Mouse (Mus musculus): ENCODE results near the gene Ier5.

The Ier5 gene

DNA sequence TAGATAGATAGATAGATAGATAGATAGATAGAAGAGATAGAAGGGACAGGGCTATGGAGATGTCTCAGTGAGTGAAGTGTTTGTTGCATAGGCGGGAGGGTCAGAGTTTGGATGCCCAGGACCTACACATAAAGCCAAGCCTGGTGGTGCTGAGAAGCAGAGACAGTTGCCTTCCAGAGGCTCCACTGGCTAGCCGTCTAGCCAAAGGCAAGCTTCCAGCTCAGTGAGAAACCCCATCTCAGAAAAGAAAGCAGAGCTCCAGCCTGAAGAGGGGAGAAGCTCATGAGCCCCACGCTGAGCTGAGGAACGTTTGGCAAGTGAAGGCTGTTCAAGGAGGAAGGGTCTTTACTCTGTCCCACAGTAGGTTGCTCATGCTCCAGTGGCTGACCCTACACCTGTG lies 3.2 kb upstream of the Ier5 start:
- in situ Hi-C loops (cut with MboI, MseI): loop anchor here (5.0 kb wide), 1 partner anchor 55 kb away; the partner anchor contains the start of gene Stx6

DNA sequence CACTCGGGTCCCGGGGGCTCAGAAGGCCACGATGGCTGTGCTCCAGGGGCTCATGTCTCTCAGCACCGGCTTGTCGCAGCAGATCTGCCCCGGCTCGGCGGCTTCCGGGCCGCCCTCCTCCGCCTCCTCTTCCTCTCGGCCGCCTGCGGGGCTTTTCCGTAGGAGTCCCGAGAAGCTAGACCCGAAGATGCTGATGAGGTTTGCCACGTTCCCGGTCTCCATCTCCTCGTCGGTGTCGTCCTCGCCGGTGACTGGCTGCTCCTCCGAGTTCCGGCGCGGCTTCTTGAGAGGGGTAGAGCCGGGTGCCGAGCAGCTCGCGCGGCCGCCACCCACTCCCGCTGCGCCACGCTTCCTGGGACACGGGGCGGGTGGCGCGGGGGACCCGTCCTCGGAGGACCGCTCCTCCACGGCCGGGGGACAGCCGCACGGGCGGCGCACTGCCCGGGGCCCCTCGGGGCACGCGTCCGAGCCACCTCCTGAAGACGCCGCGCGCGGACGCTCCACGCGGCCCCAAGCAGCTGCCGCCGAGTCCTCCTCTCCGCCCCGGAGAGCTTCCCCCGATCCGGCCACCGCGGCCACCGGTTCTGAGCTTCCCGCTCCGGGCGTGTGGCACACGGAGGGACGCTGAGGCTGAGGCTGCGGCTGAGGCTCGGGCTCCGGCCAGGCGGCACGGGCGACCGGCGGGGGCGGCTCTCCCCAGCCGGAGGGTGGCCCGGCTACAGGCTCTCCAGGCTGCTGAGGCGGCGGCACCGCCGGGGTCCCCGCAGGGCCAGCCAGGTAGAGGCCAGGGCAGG lies 753 bp downstream of the Ier5 start:
- in situ Hi-C loops (cut with MboI, MseI): no loop called here

DNA sequence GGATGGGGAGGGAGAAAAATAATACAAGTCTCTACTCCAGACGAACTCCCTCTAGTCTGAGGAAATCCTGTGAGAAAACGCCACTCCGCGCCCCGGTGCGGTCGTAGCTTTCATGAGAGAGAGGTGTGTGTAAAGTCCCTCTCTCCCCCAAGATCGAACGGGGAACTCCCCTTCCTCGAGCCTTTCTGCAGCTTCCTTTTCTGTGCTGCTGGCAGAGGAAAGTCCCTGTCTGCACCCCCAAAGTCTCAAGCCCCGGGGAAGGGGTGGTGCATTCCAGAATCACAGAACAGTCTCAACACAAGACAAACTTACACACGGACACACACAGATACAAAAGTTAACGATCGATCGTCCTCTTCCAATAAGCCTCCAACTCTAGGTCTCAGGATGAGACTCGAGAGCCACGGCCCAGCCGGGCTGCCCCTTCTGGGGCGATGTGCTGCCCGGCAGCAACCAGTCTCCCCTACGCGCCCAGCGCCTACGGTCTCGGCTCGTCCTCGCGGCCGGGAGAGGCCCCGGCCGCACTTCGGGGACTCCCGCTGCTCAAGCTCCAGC lies 1.4 kb downstream of the Ier5 start:
- in situ Hi-C loops (cut with MboI, MseI): no loop called here

DNA sequence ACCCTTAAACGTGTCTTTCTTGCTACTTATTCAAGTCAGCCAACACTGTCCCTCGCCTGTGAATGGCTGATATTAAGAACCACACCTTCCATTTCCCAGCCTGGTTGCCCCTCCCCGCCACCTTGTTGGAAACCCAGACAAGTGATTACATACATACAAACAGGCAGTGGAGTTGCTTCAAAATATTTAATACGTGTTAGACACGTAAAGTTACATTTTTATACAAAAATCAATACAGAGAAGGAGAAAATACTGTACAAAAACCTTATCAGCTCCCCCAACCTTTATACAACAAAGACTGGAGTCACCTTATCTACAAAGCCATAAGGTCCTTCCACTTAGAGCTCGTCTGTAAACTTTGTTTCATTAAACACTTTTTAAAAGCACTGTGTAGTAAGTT lies 2.1 kb downstream of the Ier5 start:
- in situ Hi-C loops (cut with MboI, MseI): no loop called here

DNA sequence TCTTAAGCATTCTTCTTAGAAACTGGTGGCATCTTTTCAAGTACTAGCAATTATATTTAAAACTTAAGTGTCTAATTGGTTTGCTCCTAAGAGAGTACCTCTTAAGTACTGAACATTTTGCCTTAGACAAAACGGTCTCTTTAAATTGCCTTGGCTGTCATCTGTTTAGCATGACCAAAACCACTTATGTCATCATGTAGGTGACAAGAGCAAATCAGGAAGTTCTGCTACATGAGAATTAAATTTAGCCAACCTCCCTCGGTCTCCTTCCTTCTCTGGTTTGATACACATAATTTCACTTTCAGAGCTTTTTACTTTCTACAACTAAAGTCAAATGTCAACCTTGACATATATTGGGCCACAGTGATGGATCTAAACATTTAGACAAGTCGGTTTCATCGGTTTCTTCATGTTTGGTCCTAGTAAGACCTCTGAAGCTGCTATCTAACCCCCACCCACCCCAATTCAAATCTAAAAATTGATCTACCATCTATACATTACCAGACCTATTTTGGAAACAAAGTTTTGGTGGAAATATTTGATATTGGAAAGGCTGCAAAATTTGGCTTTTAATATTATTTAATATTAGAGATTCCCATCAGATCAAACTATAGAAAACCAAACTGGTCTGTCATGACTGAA lies 2.7 kb downstream of the Ier5 start:
- in situ Hi-C loops (cut with MboI, MseI): no loop called here

DNA sequence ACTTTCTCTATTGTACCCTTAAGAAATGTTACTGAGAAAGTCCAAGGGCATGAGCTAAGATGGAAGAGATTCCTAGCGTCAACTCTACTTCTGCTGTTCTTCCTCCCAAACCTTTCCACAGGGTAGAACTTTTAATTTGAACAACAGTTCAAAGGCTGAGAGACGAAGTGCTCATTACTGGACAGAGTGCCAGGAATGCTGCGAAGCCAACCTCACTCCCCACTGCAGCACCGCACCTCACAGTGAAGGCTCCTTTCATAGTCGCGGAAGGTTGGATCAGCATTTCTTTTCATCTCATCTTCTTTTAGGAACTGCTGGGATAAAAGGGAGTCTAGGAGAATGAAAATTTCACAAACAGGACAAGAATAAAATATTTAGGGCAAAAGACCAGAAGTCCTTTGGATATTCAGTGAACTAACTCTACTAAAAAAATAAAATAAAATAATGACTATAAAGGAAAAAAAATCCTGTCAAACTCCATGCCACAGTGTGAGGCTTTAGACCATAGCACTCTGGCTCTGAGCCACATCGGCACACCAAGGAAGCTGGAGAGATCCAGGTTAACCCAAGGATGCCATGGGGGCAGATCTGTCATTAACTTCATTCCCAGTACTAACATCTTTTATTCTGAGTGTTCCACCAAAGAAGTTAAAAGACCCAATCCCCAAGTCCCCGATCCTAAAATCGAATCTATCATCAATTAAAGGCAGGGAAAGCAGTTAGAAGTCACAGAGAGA lies 5.3 kb downstream of the Ier5 start:
- in situ Hi-C loops (cut with MboI, MseI): no loop called here

DNA sequence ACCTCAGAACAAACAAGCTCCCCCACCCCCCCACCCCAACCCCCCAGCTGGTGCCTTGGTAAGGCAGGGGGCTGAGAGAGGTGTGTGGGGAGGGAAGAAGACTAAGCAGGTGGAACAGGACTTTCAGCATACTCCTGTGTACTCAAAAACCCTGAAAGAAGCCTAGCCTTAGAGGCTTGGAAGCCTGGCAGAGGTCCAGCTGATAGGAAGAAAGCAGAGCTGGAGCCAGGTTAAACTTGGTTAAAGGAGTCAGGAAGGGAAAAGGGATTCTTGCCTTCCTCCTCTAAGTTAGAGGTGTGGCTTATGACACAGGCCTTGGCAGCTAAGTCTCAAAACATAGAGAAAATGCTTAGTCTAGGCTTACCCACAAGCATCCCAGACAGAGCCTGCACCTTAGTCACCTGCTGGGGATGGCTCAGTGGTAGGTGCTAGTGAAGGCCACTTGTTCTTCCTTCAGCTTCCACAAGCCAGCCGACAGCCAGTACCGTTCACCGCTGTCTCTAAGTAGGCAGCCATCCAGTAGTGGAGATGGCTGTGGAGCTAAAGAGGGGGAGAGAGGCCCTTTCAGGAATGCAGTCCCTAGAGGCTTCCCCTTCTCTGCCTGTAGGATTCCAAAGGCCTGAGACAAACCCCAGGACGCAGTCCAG lies 6.2 kb downstream of the Ier5 start:
- in situ Hi-C loops (cut with MboI, MseI): no loop called here

DNA sequence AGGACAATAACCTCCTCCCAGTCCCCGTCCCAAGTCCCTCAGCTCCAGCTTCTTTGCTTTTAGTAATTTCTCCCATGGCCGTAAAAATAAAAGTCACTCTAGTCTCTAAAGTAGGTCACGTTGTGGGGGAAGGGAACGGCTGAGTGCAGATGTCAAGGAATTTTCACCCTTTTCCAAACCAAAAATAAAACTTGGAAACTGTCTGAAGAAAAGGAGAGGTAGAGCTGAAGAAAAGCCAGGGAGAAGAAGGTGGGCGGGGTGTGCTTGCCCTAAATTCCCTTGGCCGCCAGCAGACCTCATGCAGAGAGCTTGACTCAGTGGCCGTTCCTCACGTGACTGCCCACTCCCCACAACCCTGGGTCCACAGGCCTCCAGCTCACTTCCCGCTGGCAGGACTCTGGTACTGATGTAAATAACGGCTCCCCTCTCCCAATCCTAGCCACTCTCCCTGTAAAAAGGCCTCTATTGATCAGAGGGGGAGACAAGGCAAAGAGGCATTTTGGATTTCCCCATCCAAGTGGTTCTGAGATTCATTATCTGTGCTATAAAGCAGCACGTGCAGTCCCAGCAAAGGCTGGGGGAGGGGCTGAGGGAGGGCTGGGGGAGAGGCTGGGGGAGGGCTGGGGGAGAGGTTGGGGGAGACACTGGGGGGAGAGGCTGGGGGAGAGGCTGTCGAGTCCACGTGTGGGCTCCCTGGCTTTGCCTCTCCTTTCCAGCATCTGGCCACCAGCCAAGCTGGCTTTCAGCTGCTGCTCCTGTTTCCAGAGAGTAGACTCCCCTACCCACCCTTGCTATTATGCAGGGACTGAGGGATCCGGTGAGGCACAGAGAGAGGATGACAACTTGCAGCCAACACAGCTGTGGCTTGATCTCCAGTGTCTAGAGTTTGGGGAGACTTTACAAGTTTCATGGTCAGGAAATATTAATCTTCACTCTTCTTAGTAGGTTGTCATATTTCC lies 7.3 kb downstream of the Ier5 start:
- in situ Hi-C loops (cut with MboI, MseI): no loop called here

DNA sequence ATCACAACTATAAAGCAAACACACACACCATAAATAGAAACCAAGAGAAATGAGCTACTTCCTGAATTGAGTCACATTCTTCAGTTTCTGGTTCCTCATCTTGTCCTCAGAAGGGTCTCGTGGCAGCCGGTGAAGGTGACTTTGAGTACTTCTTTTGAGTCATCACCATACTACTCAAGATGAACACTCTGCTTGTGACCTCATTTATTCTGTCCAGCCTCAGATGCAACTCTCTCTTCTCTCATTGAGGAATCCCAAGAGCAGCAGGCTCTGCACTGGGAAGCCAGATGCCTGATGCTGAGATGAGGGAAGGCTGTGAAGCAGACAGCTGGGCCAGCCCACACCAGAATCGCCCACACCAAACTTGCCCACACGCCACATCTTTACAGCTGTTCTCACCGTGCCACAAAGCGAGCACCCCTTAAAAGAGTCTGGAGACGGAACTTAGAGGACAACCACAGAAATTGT lies 8.0 kb downstream of the Ier5 start:
- in situ Hi-C loops (cut with MboI, MseI): no loop called here

DNA sequence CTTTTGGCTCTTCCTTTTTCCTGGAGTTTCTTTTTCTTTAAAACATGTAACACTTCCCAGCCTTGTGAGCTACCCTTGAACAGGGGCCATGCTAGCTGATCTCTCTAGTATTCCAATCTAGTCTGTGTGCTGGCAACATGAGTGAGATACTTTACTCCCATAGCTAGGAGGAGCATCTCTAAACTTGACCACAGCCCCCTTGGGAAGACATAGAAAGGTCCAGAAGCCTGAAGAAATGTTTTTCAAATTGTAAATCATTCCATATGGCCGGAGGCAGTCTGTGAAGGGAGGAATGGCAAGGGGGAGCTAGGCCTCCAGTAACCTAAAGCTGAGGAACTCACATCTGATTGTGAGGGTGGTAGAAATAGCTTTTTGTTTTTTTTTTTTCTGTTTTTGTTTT lies 8.7 kb downstream of the Ier5 start:
- in situ Hi-C loops (cut with MboI, MseI): no loop called here

DNA sequence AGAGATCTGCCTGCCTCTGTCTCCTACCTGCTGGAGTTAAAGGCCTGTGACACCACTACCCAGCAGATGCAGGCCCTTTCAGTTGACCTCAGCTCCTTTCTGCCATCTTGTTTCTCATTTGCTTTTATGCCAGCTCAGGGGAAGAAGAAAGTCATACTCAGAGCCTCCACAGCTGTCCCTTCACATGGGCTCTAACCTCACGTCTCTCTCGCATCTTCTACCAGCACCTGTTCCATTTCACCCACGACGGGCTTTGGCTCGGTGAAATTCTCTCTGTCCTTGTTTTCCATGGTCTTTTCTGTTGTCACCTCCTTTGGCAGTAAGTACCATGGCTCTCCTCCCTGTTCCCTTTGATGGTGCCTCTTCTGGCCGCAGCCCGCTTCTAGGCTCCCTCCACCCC lies 9.1 kb downstream of the Ier5 start:
- in situ Hi-C loops (cut with MboI, MseI): no loop called here

DNA sequence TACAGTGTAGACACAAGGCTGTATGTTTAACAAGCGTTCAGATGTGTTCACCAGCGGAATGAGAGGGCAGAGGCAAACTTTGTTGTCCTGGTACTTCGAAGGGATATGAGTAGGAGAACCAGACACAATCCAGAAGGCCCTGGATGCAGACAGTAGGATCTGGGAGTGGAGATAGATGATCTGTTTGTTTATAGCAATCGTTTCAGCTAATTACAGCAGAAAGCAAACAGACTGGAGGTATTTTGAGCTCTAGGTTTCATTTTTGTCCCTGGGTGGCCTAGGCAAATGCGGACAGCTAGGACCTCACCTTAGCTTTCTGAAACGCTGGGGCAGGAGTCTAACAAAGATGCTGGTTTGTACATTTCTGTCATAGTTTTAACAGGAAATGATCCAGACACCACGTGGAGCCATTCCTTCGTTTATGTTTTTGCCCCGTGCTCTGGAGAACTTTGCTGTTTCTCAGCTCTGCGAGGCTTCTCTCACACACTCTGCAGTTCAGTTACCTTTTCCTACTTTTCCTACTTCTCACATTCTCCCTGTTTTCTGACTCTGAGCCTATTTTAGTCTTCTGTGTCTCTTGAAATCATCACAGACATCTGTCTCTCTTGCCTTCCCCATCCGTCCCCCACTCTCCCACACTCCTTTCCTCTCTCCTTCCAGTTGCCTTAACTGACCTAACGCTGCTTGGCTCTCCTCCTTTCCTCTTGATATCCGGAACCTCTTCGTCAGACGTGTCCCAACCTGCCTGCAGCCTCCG lies 10.4 kb downstream of the Ier5 start:
- in situ Hi-C loops (cut with MboI, MseI): loop anchor here (5.0 kb wide), 2 partner anchors 37 to 53 kb away; no protein-coding TSS in a partner anchor

DNA sequence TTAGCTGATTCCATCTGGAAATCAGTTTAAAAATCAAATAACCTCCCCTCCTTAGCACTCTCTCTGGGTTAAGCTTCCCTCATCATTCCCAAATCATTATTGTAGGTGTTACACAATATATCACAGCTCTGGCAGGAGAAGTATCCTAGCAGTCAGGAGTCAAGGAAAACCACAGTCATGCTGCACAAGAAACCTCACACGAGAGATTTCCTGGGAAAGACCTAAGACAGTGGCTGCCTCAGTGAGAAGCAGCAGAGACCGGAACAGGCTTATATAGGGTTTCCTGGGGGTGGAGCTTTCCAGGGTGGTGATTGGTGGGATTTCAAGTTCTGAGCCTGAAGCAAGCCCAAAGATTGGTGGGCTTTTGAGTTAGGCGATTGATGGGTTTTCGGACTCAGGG lies 11.4 kb downstream of the Ier5 start:
- in situ Hi-C loops (cut with MboI, MseI): loop anchor here (5.0 kb wide), 2 partner anchors 36 to 54 kb away; no protein-coding TSS in a partner anchor

DNA sequence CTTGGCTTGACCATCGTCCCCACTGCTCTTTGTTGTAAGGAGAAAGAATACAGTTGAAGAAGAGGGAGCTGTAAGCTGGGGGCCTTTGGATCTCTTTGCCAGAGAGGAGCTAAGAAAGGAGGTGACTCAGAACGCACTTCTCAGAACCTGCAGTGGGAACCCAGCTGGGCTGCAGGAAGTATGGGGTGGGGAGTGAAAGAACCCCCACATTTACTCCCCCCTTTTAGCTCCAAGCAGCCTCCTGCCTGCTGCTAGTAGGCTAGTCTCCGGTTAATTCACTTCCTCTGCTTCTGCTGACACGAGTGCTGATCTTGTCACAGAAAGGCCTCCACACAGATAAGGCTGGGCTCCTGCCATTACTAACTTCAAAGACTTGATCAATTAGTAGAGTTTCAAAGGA lies 12.5 kb downstream of the Ier5 start:
- in situ Hi-C loops (cut with MboI, MseI): loop anchor here (5.0 kb wide), 2 partner anchors 35 to 55 kb away; no protein-coding TSS in a partner anchor

DNA sequence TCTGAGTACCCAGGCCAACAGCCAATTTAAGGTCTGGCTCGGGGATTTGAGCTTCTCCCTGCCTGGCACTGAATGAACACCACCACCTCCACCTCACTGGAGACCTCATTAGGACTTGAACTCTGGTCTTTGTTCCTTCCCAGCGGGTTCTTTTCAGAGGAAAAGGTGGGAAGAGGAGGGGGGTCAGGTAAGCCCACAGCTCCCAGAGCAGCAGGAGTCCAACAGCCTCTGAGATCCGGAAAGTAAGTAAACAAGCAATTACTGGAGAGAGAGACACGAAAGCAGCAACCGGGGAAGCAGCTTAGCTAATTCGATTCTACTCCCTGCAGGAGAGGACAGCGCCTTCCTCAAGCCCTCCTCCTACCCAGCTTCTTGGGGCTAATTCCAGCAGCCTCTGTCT lies 13.0 kb downstream of the Ier5 start:
- in situ Hi-C loops (cut with MboI, MseI): loop anchor here (5.0 kb wide), 2 partner anchors 34 to 56 kb away; no protein-coding TSS in a partner anchor

DNA sequence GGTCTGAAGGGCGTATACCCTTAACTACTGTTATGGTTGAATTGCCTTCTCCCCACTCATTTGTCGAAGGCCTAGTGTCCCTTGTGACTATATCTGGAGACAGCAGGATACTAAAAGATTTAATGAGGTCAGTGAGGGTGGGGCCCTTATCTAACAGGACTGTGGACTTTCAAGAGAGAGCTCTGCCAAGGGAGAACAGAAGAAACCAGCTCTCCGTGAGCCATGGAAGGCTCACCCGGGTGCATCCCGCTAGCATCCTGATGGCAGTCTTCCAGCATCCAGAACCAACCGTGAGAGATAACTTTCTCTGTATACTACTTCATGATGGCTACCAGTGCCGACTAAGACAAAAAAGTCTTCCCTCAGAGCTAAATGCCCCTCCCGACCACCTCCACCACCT lies 14.6 kb downstream of the Ier5 start:
- in situ Hi-C loops (cut with MboI, MseI): loop anchor here (5.0 kb wide), 2 partner anchors 33 to 57 kb away; no protein-coding TSS in a partner anchor

DNA sequence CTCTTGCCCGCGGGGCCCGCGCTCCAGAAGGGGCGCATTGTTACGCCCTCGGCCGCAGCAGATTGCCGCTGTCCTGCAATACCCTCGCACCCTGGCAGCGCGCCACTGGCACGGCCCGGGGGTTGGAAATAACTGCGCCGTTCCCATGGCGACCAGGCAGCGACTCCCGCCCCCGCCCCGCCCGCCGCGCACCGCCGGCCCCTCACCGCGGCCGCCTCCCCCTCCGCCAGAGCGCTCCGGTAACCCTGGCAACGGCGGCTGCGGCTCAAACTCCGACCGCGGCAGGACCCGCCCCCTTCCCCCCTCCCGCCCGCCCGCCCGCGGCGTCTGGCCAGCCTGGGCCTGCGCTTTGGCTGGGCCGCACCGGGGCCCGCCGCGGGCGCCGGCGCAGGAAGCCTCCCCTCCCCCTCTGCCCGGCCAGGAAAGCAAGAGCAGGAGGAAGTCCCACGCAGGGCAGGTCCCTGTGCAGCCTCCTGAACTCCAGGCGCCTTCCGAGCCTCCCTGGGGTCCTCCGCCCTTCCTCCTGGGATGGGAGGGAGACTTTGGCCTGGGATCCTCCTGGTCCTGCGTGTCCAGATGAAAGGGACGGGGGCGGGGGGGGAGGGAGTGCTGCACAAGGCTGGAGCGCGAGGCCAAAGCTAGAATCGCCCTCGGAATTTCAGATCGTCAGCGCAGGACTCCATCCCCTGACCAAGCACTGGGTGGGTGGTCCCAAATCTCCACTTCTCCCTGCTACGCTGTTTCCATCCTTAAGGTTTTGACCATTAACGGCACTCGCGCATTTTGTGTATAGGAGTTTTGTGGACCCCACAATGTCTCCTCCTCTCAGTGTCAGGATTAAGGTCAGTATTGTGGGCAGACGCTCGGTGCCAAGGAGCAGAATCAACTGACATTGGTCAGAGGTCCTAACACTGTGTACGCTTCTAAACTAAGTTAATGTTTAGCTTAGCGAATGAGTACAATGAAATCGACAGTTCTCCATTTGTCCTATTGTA lies 15.9 kb downstream of the Ier5 start:
- in situ Hi-C loops (cut with MboI, MseI): no loop called here

DNA sequence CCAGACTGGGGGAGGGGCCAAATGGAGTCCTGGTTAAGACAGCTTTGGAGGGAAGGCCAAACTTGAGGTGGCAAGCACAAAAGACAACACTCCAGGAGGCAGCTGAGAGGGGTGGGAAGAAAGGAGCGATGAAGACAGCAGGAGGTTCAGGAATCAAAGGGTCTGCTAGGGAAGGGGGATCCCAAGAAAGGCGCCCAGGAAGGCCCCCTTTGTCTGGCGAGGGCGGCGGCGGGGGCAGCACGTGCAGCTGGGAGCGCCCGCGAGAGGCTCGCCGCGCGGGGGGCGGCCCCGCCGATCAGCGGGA lies 16.5 kb downstream of the Ier5 start:
- in situ Hi-C loops (cut with MboI, MseI): no loop called here

Data from regulatory T cell (primary cell).